Mouse (Mus musculus): ENCODE results near the gene Anapc13.

Gene Anapc13

GRCm38 (mm10) chr9:102631589-102632147 lies 5.6 kb downstream of the Anapc13 start:
- DNase-seq: no peak

- DNase-seq: no peak
These were observed 6.1 kb downstream of the Anapc13 start for GRCm38 (mm10) chr9:102632173-102632572.

- DNase-seq: peak; percentile 79
These were observed 6.9 kb downstream of the Anapc13 start for GRCm38 (mm10) chr9:102632923-102633537.

- no peak for DNase-seq
These were observed 8.4 kb downstream of the Anapc13 start for GRCm38 (mm10) chr9:102634453-102634852.

- DNase-seq: peak; percentile 73
These were observed 10.5 kb downstream of the Anapc13 start for GRCm38 (mm10) chr9:102636553-102636952.

GRCm38 (mm10) chr9:102637115-102637514 lies 11.0 kb downstream of the Anapc13 start:
- DNase-seq: peak; percentile 42

GRCm38 (mm10) chr9:102638963-102639362 lies 12.9 kb downstream of the Anapc13 start:
- no peak for DNase-seq

- DNase-seq: no peak
These were observed 13.4 kb downstream of the Anapc13 start for GRCm38 (mm10) chr9:102639510-102639909.

- no peak for DNase-seq
These were observed 15.4 kb downstream of the Anapc13 start for GRCm38 (mm10) chr9:102641531-102641930.

GRCm38 (mm10) chr9:102643071-102643485 lies 17.0 kb downstream of the Anapc13 start:
- no peak for DNase-seq

GRCm38 (mm10) chr9:102643486-102644101 lies 17.5 kb downstream of the Anapc13 start:
- DNase-seq: peak; percentile 77

- no peak for DNase-seq
These were observed 19.1 kb downstream of the Anapc13 start for GRCm38 (mm10) chr9:102645119-102645695.

- no peak for DNase-seq
These were observed 20.9 kb downstream of the Anapc13 start for GRCm38 (mm10) chr9:102647010-102647409.

GRCm38 (mm10) chr9:102649917-102650527 lies 23.9 kb downstream of the Anapc13 start:
- no peak for DNase-seq

- DNase-seq: no peak
These were observed 24.5 kb downstream of the Anapc13 start for GRCm38 (mm10) chr9:102650637-102651036.

GRCm38 (mm10) chr9:102651199-102651720 lies 25.2 kb downstream of the Anapc13 start:
- DNase-seq: no peak

- DNase-seq: peak; percentile 52
These were observed 30.4 kb downstream of the Anapc13 start for GRCm38 (mm10) chr9:102656355-102657095.

GRCm38 (mm10) chr9:102668115-102668514 lies 42.0 kb downstream of the Anapc13 start:
- no peak for DNase-seq

GRCm38 (mm10) chr9:102668906-102669305 lies 42.8 kb downstream of the Anapc13 start:
- DNase-seq: no peak

- DNase-seq: no peak
These were observed 47.3 kb downstream of the Anapc13 start for GRCm38 (mm10) chr9:102673381-102673780.

GRCm38 (mm10) chr9:102675922-102676321 lies 49.8 kb downstream of the Anapc13 start:
- DNase-seq: no peak

GRCm38 (mm10) chr9:102681470-102681869 lies 55.4 kb downstream of the Anapc13 start:
- no peak for DNase-seq

Data from lung, postnatal 14 days (tissue).